Mouse (Mus musculus) heart, adult 9 months (tissue): ENCODE results near the gene B9d1.
A peak's percentile ranks its signal among the peaks of the same experiment; 100 is the strongest.

Experiments used
- DNase-seq, 2 experiments: peaks; one replicate each; pipeline ENCODE4 v3.0.0; 2022; ENCODE audit warnings: low spot score in 2 of 2

Gene B9d1

GRCm38 (mm10) chr11:61504713-61505257 is at the start of gene B9d1:
Gene B9d1, plus strand, starts transcription at chr11:61505144.
- DNase-seq: peak; percentile 94 to 98

- DNase-seq: no peak
Measured at GRCm38 (mm10) chr11:61464071-61464470, 40.9 kb upstream of the B9d1 start.

GRCm38 (mm10) chr11:61465422-61465821 is 39.5 kb upstream of the B9d1 start:
- no peak for DNase-seq

GRCm38 (mm10) chr11:61468534-61468933 is 36.4 kb upstream of the B9d1 start:
- DNase-seq: no peak

- DNase-seq: no peak
Measured at GRCm38 (mm10) chr11:61469317-61469917, 35.5 kb upstream of the B9d1 start.

DNA sequence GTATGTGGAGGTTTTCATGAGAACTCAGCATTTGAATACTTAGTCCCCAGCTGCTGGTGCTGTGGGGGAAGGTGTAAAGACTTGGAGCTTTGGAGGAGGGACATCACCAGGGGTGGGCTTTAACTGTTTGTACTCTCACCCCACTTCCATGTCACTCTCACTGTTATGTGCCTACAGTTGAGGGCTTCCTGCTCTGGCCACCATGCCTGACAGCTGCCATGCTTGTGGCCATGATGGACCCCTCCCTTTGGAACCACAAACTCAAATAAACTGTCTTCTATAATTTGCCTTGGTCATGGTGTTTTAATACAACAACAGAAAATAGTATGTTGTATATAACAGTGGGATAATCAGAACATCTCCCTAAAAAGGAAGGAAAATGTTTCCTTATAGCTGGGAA is 34.1 kb upstream of the B9d1 start:
- no peak for DNase-seq

DNA sequence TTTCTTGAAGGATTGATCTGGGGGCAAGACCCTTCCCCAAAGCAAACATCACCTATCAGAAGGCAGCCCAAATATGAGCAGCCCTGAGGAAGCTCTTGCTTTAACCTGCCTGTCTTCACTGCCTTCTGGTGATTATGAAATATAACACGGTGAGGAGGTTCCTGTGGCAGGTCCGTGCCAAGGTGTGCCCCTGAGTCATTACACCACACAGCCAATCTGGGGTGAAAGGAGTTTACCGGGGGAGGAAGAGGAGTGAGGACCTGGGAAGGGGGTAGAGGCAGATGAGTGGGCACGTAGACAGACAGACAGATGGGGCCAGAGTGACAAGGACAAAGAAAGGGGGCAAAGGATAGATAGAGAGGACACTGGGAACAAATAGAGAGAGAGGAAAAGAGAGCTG is 31.3 kb upstream of the B9d1 start:
- DNase-seq: no peak

DNA sequence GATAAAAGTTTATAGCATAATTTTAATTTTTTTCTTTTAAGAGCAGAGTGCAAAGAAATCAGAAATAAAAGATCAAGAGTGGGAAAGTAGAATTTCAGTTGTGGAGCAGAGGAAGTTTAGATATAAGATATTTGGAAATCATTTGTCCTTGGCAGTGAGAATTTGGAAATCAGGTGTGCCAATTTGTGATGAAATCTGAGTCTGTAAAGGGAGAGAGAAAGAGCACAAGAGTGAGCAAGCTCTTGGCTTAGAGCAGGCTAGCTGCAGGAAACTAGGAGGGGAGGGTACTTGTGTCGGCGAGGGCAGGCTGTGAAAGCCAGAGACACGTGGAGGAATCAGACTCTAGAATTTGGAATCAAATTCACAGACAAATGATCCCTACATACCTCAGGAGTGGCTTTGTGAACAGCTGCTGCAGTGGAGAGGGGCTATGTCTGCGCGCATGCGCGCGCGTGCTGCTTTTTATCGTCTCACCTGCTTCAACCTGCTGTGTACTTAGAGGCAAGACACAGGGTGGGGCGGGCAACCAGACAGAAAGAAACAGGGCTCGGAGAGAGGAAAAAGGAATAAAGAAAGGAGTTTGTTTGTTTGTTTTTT is 28.1 kb upstream of the B9d1 start:
- DNase-seq: no peak

GRCm38 (mm10) chr11:61477566-61478508 is 27.1 kb upstream of the B9d1 start:
- no peak for DNase-seq

DNA sequence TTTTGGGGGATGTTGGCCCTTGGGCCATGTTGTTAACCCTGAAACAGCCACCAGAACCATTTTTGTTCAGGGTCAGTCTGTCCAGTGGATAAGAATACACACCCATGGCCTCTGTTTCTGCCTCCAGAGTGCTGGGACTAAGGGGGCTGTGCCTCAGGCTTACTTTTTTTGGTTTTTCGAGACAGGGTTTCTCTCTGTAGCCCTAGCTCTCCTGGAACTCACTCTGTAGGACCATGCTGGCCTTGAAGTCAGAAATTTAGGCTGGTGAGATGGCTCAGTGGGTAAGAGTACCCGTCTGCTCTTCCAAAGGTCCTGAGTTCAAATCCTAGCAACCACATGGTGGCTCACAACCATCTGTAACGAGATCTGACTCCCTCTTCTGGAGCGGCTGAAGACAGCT is 26.2 kb upstream of the B9d1 start:
- no peak for DNase-seq

- DNase-seq: no peak
Measured at GRCm38 (mm10) chr11:61481239-61482090, 23.5 kb upstream of the B9d1 start.

- DNase-seq: no peak
Measured at GRCm38 (mm10) chr11:61483226-61483845, 21.6 kb upstream of the B9d1 start.

DNA sequence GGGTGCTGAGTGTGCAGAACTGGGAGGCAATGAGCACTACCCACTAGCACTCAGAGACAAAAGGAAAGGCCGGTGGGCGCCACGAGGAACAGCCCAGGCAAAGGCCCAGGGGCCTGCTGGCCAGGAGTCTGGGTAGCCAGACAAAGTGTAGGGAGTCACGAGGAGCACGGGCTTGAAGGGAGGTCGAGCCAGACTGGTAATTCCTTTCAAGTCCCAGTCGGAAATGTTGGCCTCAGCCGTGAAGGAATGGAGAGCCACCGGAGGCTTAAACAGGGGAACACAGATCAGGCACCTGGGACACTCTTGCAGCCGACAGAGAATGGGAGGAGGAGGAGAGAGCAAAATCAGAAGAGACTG is 20.7 kb upstream of the B9d1 start:
- DNase-seq: no peak

GRCm38 (mm10) chr11:61484613-61485540 is 20.1 kb upstream of the B9d1 start, which contains the start of gene Mfap4:
Gene Mfap4, plus strand, starts transcription at chr11:61485431.
- DNase-seq: peak in 1 of 2 experiments; percentile 43

- DNase-seq: no peak
Measured at GRCm38 (mm10) chr11:61485541-61486457, 19.1 kb upstream of the B9d1 start.

GRCm38 (mm10) chr11:61486458-61487219 is 18.3 kb upstream of the B9d1 start:
- DNase-seq: no peak

DNA sequence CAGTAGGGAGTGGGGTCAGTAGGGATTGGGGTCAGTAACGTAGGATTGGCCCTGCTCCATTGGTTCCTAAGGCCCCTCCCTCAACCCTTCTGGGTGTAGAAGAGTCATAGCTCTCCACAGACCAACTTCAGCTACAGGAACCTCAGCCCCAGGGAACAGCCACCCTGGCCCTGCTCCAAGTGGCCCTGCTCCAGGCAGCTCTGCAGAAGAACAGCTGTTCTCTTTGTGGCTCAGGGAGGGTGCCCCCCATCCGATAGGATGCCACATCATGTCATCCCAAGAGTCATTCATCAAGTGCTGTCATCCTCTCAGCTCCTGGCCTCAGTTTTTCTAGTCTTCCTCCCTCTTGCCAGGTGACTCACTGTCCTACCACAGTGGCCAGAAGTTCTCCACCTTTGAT is 17.5 kb upstream of the B9d1 start:
- DNase-seq: peak in 1 of 2 experiments; percentile 53

- DNase-seq: no peak
Measured at GRCm38 (mm10) chr11:61487936-61488335, 17.0 kb upstream of the B9d1 start.
